Mouse (Mus musculus) CD4-positive helper T cell, adult 2 months (primary cell): ENCODE measurements around the gene Cntfr.

Experiments
- DNase-seq: peaks from one replicate; pipeline ENCODE4 v3.0.0-alpha.2; 2012; ENCODE audit warnings: low read depth, missing footprints, low spot score

Cntfr gene

DNA sequence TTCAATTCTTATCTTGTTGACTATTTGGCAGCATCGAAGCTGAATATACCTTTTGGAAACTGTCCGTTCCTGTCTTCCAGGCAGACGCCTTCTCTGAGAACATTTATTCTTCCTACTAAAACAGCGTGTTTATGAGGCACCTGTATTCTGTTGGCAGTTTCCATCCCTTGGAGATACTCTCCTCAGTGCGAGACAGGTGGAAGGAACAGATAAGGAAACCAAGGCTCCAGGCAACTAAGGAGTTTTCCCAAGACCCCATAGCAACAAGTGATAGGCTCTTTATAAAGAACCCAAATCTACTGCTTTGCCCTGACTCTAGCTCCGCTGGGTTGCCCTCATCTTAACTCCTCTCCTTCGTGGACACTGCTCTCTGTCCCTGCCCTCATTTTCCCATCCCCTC, 48.3 kb downstream of the Cntfr start:
- no peak for DNase-seq

- no peak for DNase-seq
Measured at GRCm38 (mm10) chr4:41648157-41648556, 48.7 kb downstream of the Cntfr start.

GRCm38 (mm10) chr4:41645488-41645887, 51.4 kb downstream of the Cntfr start:
- DNase-seq, result no peak

DNA sequence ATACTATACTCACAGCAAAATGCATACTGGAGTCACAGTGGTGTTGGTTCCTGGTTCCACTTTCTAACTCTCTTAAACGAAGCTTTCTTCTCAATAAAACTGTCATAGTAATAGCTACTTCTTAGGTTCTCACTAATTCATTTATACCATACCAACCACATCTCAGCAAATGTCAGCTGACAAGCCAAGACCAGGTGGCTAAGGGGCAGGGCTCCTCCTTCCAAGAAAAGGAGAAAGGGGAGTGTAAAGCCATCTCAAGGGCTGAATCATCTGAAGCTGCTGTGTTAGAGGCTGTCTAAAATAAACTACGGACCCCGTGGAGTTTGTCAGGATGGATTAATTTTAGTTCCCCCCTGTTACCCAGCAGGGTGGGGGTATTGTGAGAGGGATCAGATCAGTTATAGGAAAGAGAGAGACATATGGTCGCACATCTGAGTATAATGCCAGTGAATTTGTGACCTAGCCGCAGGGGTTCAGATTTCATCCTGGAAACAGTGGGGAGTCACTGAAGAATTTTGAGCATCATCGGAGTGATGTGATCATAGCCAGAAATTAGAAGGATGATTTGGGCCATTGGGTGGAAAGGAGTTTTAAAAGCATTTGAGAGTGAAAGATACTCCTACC, 55.6 kb downstream of the Cntfr start:
- DNase-seq, result no peak

DNA sequence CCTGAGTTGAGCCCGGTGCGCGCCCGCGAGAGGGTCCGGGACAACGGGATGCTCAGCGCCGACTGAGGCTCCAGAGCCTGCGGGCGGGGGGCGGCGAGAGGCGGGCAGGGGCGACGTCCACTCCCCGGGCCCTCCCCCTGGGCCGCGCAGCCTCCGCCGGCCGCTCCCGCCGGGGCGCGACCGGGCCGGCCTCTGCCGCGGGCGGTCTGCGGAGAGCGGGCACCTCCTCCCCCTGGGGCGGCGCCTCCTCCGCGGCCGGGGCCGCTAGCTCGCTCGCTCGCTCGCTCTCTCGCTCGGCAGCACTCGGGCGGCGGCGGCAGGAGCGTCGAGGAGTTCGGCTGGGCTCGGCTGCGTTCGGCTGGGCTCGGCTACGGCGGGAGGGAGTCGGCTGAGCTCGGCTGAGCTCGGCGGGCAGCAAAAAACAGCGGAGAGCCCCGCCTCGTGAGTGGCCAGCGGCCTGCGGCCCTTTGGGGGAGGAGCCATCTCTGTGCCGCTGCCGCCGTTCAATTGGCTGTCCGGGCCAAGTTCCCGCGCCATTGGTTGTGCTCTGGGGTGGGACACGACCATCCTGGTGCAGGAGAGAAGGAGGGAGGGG, 56.9 kb downstream of the Cntfr start, which contains the start of gene Enho:
Gene Enho, minus strand, starts transcription at position 412 of the 595 bp plus-strand sequence.
- DNase-seq, result peak; percentile 89

- DNase-seq, result peak; percentile 21
Measured at GRCm38 (mm10) chr4:41639214-41639841, 57.6 kb downstream of the Cntfr start.

GRCm38 (mm10) chr4:41638828-41639213, 58.1 kb downstream of the Cntfr start:
- DNase-seq, result no peak

- no peak for DNase-seq
Measured at GRCm38 (mm10) chr4:41638186-41638731, 58.6 kb downstream of the Cntfr start.

- DNase-seq, result no peak
Measured at GRCm38 (mm10) chr4:41636882-41637635, 59.8 kb downstream of the Cntfr start.

GRCm38 (mm10) chr4:41636366-41636765, 60.5 kb downstream of the Cntfr start:
- no peak for DNase-seq

DNA sequence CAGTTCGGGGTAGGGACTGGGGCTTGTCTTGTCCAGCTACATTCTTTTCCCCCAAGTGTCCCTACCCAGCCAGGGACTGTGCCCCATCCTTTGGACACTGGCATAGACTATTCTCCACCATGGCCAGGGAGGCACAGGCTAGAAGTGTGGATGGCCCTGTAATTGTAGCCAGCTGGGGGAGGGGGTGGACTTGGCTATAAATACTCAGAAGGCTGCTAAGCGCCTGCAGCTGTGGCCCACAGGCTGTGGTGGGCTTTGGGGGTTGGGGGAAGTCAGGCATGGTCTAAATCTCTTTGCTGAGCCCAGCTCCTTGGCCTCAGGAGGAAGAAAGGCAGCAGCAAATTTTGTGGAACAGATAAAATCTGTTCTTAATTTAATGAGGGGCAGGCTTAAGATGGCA, 61.0 kb downstream of the Cntfr start:
- no peak for DNase-seq

DNA sequence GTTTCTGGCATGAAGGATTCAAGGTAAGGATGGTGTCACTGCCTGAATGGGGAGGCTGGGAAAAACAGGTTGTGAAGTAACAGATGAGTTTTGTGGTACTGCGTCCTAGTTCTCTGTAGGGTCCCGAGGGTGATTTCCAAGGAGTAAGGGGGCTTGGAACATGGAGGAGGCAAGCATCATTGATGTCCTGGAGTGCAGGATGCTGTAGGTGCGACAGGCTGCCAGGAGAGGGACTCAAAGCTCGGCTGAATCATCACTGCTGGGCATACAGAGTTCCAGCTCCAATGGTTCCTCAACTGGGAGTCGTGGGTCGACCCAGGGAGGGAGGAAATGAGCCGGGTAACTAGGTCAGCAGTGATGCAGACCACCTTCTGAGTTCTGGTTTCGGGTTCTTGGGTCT, 61.7 kb downstream of the Cntfr start:
- DNase-seq, result no peak

DNA sequence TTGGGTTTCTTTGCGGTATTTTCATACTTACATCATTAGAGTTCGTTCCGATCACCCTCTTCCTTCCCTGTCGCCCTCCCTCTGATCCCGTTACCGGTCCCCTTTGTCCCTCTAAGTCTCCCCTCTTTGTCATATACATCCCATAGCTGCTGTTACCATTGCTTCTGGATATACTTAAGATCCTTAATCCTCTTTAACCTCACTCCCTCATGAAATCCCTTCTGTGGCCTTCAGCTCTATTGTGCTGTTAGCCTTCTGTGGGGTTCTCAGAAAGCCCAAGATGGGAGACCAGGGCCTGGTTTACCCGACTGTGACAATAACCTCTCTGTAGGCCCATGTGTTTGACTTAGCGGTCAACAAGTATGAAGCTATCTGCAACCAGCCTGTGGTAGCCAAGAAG, 62.3 kb downstream of the Cntfr start:
- DNase-seq, result no peak

- DNase-seq, result no peak
Measured at GRCm38 (mm10) chr4:41633001-41633400, 63.9 kb downstream of the Cntfr start.

- DNase-seq, result no peak
Measured at GRCm38 (mm10) chr4:41631390-41631789, 65.5 kb downstream of the Cntfr start.

- DNase-seq, result no peak
Measured at GRCm38 (mm10) chr4:41630196-41630595, 66.7 kb downstream of the Cntfr start.

DNA sequence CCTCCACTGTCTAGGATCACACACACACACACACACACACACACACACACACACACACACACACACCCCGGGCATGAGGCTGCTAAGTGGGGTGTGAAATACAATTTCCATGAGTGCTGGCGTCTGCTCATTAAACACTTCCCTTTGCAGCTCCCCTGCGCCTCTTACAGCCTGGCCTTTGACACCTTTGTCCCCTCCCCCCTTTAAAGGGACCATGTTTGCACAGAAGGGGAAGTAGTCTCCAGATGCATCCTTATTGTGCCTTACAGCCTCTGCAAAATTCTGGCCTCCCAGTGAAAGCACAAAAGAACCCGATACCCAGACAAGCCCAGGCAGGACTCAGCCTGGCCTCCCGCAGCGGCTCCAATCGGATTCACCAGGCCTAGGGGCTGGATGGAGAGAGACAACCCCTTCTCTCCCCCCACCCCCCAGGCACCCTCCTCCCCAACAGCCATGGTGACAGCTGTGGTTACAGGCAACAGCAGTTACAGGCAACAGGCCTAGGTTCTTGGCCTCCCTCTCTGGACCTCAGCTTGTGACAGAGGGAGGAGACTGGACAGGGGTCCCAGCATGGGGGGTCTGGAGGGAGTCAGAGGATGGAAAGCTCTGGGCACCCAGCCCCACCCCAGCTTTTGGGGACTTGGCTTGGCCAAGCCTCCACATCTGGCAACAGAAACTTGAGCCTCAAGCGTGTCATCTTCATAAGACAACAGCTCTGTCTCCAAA, 68.5 kb downstream of the Cntfr start:
- DNase-seq, result no peak

DNA sequence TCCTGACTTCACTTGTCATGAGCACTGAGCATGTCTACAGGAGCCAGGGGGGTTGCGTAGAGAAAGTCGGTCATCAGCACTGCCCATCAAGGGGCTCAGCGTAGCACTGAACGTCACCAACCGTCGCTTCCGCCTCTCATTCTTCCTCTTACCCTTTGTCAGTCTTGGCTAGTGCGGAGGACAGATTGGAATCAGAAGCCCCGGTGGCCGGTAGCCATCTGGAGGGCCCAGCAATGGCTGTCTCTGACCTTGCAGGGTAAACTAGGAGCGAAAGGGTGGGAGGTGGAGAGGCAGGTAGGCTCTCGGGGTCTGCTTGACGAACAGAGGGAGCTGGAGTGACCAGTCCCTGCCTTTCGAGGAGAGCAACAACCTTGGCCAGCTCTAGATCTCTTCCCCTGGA, 74.8 kb downstream of the Cntfr start:
- no peak for DNase-seq

DNA sequence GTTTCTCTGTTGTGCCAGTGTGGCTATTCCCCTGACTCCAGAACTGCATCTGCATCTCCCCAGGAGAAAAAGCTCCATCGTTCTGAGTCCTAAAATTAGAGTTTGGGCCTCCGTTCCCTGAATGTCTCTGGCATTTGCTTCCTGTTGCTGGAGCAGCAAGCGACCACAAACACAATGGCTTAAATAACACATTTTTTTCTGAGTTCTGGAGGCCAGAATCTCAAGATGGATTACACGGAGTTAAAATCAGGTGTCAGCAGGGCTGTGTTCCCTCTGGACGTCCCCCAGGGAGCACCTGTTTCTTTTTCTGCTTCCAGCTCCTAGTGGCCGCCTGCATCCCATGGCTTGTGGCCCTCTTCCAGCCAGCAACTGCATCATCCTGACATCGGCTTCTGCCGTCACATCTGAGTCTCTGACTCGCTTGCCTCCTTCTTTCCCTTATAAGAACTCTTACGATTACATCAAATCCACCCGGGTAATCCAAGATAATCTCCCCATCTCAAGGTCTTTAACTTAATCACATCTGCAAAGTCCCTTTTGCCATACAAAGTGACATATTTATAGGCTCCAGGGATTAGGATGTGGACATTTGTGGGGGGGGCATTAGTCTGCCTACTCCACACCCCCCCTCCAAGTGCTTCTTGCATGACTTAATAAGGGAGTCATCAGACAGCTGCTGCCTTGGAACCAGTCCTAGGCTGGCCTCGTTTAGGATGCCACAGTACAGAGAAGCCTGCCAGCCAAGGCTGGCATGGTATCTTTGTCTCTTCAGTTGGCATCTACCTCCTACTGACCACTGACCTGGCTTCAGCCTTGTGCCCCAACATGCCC, 77.8 kb downstream of the Cntfr start:
- DNase-seq, result no peak
